Mouse (Mus musculus) skeletal muscle tissue, adult 2 months (tissue): ENCODE results near the gene Hspb8.
A peak's percentile ranks its signal among the peaks of the same experiment; 100 is the strongest.

Source experiments
- DNase-seq: peaks from one replicate; pipeline ENCODE4 v3.0.0-alpha.2; 2012; ENCODE audit warnings: low read depth, low spot score

The Hspb8 gene

GRCm38 (mm10) chr5:116422699-116423201 lies at the start of gene Hspb8:
Gene Hspb8, minus strand, starts transcription at chr5:116422864.
- DNase-seq: peak; percentile 97

GRCm38 (mm10) chr5:116461354-116462042 lies 38.8 kb upstream of the Hspb8 start:
- DNase-seq: no peak

GRCm38 (mm10) chr5:116459970-116460369 lies 37.3 kb upstream of the Hspb8 start:
- DNase-seq: no peak

- no peak for DNase-seq
Observed at GRCm38 (mm10) chr5:116457791-116458190, 35.1 kb upstream of the Hspb8 start.

- no peak for DNase-seq
Observed at GRCm38 (mm10) chr5:116456796-116457515, 34.3 kb upstream of the Hspb8 start.

GRCm38 (mm10) chr5:116453401-116453851 lies 30.8 kb upstream of the Hspb8 start:
- DNase-seq: peak; percentile 34

GRCm38 (mm10) chr5:116450901-116451300 lies 28.2 kb upstream of the Hspb8 start:
- no peak for DNase-seq

- no peak for DNase-seq
Observed at GRCm38 (mm10) chr5:116449522-116450225, 27.0 kb upstream of the Hspb8 start.

- DNase-seq: no peak
Observed at GRCm38 (mm10) chr5:116448409-116449191, 25.9 kb upstream of the Hspb8 start.

- DNase-seq: no peak
Observed at GRCm38 (mm10) chr5:116447821-116448350, 25.2 kb upstream of the Hspb8 start.

GRCm38 (mm10) chr5:116446552-116446951 lies 23.9 kb upstream of the Hspb8 start:
- DNase-seq: no peak

- no peak for DNase-seq
Observed at GRCm38 (mm10) chr5:116445634-116446367, 23.1 kb upstream of the Hspb8 start.

GRCm38 (mm10) chr5:116444517-116444916 lies 21.9 kb upstream of the Hspb8 start:
- DNase-seq: no peak

GRCm38 (mm10) chr5:116443459-116443940 lies 20.8 kb upstream of the Hspb8 start:
- DNase-seq: no peak

- DNase-seq: no peak
Observed at GRCm38 (mm10) chr5:116442697-116443458, 20.2 kb upstream of the Hspb8 start.

- no peak for DNase-seq
Observed at GRCm38 (mm10) chr5:116440251-116440650, 17.6 kb upstream of the Hspb8 start.

GRCm38 (mm10) chr5:116438328-116438727 lies 15.7 kb upstream of the Hspb8 start:
- DNase-seq: no peak

- no peak for DNase-seq
Observed at GRCm38 (mm10) chr5:116436117-116436516, 13.5 kb upstream of the Hspb8 start.
